Mouse (Mus musculus) layer of hippocampus, adult 11-12 months (tissue): ENCODE results near the gene Get4.
A peak's percentile ranks its signal among the peaks of the same experiment; 100 is the strongest.

ENCODE experiments used
- DNase-seq: peaks from one replicate; pipeline ENCODE4 v3.0.0; 2022; ENCODE audit warnings: low spot score

Get4 gene

GRCm38 (mm10) chr5:139283460-139284180 is 31.5 kb downstream of the Get4 start:
- DNase-seq, result no peak

GRCm38 (mm10) chr5:139285383-139286067 is 33.4 kb downstream of the Get4 start:
- DNase-seq, result peak; percentile 56

GRCm38 (mm10) chr5:139286142-139286941 is 34.2 kb downstream of the Get4 start:
- DNase-seq, result peak; percentile 40

- DNase-seq, result no peak
Measured at GRCm38 (mm10) chr5:139287099-139287498, 35.0 kb downstream of the Get4 start.

GRCm38 (mm10) chr5:139287787-139288186 is 35.7 kb downstream of the Get4 start:
- no peak for DNase-seq

GRCm38 (mm10) chr5:139288591-139288990 is 36.5 kb downstream of the Get4 start:
- peak; percentile 6 for DNase-seq

GRCm38 (mm10) chr5:139290467-139291259 is 38.5 kb downstream of the Get4 start:
- no peak for DNase-seq

- no peak for DNase-seq
Measured at GRCm38 (mm10) chr5:139291811-139292560, 39.9 kb downstream of the Get4 start.

GRCm38 (mm10) chr5:139294089-139294488 is 42.0 kb downstream of the Get4 start:
- no peak for DNase-seq

- no peak for DNase-seq
Measured at GRCm38 (mm10) chr5:139297092-139297491, 45.0 kb downstream of the Get4 start.

- no peak for DNase-seq
Measured at GRCm38 (mm10) chr5:139297745-139298144, 45.6 kb downstream of the Get4 start.

GRCm38 (mm10) chr5:139302101-139302500 is 50.0 kb downstream of the Get4 start:
- DNase-seq, result peak; percentile 68

- DNase-seq, result no peak
Measured at GRCm38 (mm10) chr5:139303646-139304061, 51.5 kb downstream of the Get4 start.

- DNase-seq, result no peak
Measured at GRCm38 (mm10) chr5:139309946-139310345, 57.8 kb downstream of the Get4 start.

- no peak for DNase-seq
Measured at GRCm38 (mm10) chr5:139310477-139310876, 58.4 kb downstream of the Get4 start.

- no peak for DNase-seq
Measured at GRCm38 (mm10) chr5:139311822-139312221, 59.7 kb downstream of the Get4 start.

- no peak for DNase-seq
Measured at GRCm38 (mm10) chr5:139313536-139313935, 61.4 kb downstream of the Get4 start.

- no peak for DNase-seq
Measured at GRCm38 (mm10) chr5:139314941-139315642, 63.0 kb downstream of the Get4 start.

- DNase-seq, result no peak
Measured at GRCm38 (mm10) chr5:139316982-139317675, 65.0 kb downstream of the Get4 start.
